Mouse (Mus musculus) MEL (cell line): ENCODE measurements around the gene Ifna4. TPM values are rescaled to one million over a fixed set of nuclear protein-coding genes. Genes with fewer than 3 reads are reported as not detected.

Experiments
- DNase-seq: peaks from one replicate; pipeline ENCODE4 v3.0.0; 2011; ENCODE audit warnings: low read depth, low spot score
- H3K27ac ChIP-seq: 2 replicates; pipeline ENCODE4 v1.5.1; 2012; ENCODE audit warnings: low read depth, mild to moderate bottlenecking, control low read depth, low read length, moderate library complexity; ENCODE audit not compliant: control insufficient read depth
- H3K27me3 ChIP-seq, 2 experiments: fragments of 150-350 bp in 1 of 2; sonication (generic) in 1 of 2; 2 replicates each; pipeline ENCODE4 v1.6.1; 2012; ENCODE audit warnings: low read length in 2 of 2, mild to moderate bottlenecking in 2 of 2, improper control_type of control experiment in 1 of 2, moderate library complexity in 1 of 2; ENCODE audit not compliant: insufficient read depth in 2 of 2, control insufficient read depth in 1 of 2
- H3K36me3 ChIP-seq, 2 experiments: 2 replicates each; pipeline ENCODE4 v1.6.1; 2012 to 2014; ENCODE audit warnings: low read length in 2 of 2, improper control_type of control experiment in 1 of 2, inconsistent platforms in 1 of 2, mild to moderate bottlenecking in 1 of 2; ENCODE audit not compliant: insufficient read depth in 2 of 2, control insufficient read depth in 1 of 2
- H3K4me1 ChIP-seq, 2 experiments: fragments of 150-350 bp in 1 of 2; sonication (generic) in 1 of 2; 2 replicates each; pipeline ENCODE4 v1.6.1; 2012; ENCODE audit warnings: low read length in 2 of 2, improper control_type of control experiment in 1 of 2, mild to moderate bottlenecking in 1 of 2; ENCODE audit not compliant: insufficient read depth in 2 of 2, control insufficient read depth in 1 of 2
- H3K4me3 ChIP-seq, 2 experiments: fragments of 150-350 bp in 1 of 2; sonication (generic) in 1 of 2; 2 replicates each; pipeline ENCODE4 v1.5.1; 2012; ENCODE audit warnings: low read depth in 2 of 2, low read length in 2 of 2, mild to moderate bottlenecking in 2 of 2, moderate library complexity in 2 of 2, control low read depth in 1 of 2, improper control_type of control experiment in 1 of 2; ENCODE audit not compliant: control insufficient read depth in 1 of 2, insufficient read depth in 1 of 2
- H3K79me2 ChIP-seq: 2 replicates; pipeline ENCODE4 v1.6.1; 2012; ENCODE audit warnings: mild to moderate bottlenecking, low read length, moderate library complexity; ENCODE audit not compliant: control insufficient read depth, poor library complexity, insufficient read depth
- H3K9ac ChIP-seq: 2 replicates; pipeline ENCODE4 v1.6.1; 2012; ENCODE audit warnings: low read depth, mild to moderate bottlenecking, control low read depth, low read length, moderate library complexity; ENCODE audit not compliant: control insufficient read depth, poor library complexity, severe bottlenecking
- H3K9me3 ChIP-seq: fragments of 150-350 bp; sonication (generic); replicated peaks from 2 replicates; pipeline ENCODE4 v1.6.1; 2012; ENCODE audit warnings: mild to moderate bottlenecking, low read length, improper control_type of control experiment, moderate library complexity; ENCODE audit not compliant: insufficient read depth
- BHLHE40 ChIP-seq: IDR thresholded peaks from 2 replicates; pipeline ENCODE4 v1.6.1; 2012; ENCODE audit warnings: low read depth, mild to moderate bottlenecking, inconsistent platforms, low read length, improper control_type of control experiment, borderline replicate concordance
- CHD1 ChIP-seq: IDR thresholded peaks from 2 replicates; pipeline ENCODE4 v1.6.1; 2012; ENCODE audit warnings: low read depth, mild to moderate bottlenecking, inconsistent platforms, low read length, improper control_type of control experiment
- CHD2 ChIP-seq: IDR thresholded peaks from 2 replicates; pipeline ENCODE4 v1.6.1; 2011; ENCODE audit warnings: low read length, improper control_type of control experiment
- CTCF ChIP-seq, 3 experiments: IDR thresholded peaks in 2 of 3; conservative IDR thresholded peaks in 1 of 3; 2 replicates each; pipeline ENCODE4 v1.5.1; 2011 to 2012; ENCODE audit warnings: low read length in 3 of 3, low read depth in 2 of 3, mild to moderate bottlenecking in 2 of 3, improper control_type of control experiment in 1 of 3, inconsistent platforms in 1 of 3, mixed read lengths in 1 of 3, moderate library complexity in 1 of 3; ENCODE audit not compliant: control insufficient read depth in 1 of 3, insufficient read depth in 1 of 3, poor library complexity in 1 of 3, severe bottlenecking in 1 of 3
- E2F4 ChIP-seq: IDR thresholded peaks from 2 replicates; pipeline ENCODE4 v1.6.1; 2011; ENCODE audit warnings: low read depth, low read length, improper control_type of control experiment, borderline replicate concordance
- ELF1 ChIP-seq: IDR thresholded peaks from 2 replicates; pipeline ENCODE4 v1.6.1; 2014; ENCODE audit warnings: low read depth, mild to moderate bottlenecking, inconsistent platforms, low read length, improper control_type of control experiment, moderate library complexity
- EP300 ChIP-seq, 2 experiments: IDR thresholded peaks; 2 replicates each; pipeline ENCODE4 v1.6.1; 2011; ENCODE audit warnings: improper control_type of control experiment in 2 of 2, low read length in 2 of 2, low read depth in 1 of 2, mild to moderate bottlenecking in 1 of 2
- ETS1 ChIP-seq: IDR thresholded peaks from 2 replicates; pipeline ENCODE4 v1.6.1; 2012; ENCODE audit warnings: low read depth, mild to moderate bottlenecking, inconsistent platforms, low read length, improper control_type of control experiment, moderate library complexity
- GABPA ChIP-seq: IDR thresholded peaks from 2 replicates; pipeline ENCODE4 v1.6.1; 2012; ENCODE audit warnings: low read depth, mild to moderate bottlenecking, inconsistent platforms, low read length, improper control_type of control experiment, moderate library complexity
- GATA1 ChIP-seq: IDR thresholded peaks from 2 replicates; pipeline ENCODE4 v1.6.1; 2011; ENCODE audit warnings: low read depth, low read length, improper control_type of control experiment
- HCFC1 ChIP-seq: IDR thresholded peaks from 2 replicates; pipeline ENCODE4 v1.6.1; 2012; ENCODE audit warnings: low read depth, mild to moderate bottlenecking, inconsistent platforms, low read length, improper control_type of control experiment, moderate library complexity
- JUND ChIP-seq: IDR thresholded peaks from 2 replicates; pipeline ENCODE4 v1.6.1; 2011; ENCODE audit warnings: low read depth, mild to moderate bottlenecking, improper control_type of control experiment, low read length
- KAT2A ChIP-seq: conservative IDR thresholded peaks from 2 replicates; pipeline ENCODE4 v1.6.1; 2012; ENCODE audit warnings: low read depth, low read length, improper control_type of control experiment, inconsistent platforms
- MAX ChIP-seq: IDR thresholded peaks from 2 replicates; pipeline ENCODE4 v1.6.1; 2011; ENCODE audit warnings: low read length, improper control_type of control experiment
- MAZ ChIP-seq: IDR thresholded peaks from 2 replicates; pipeline ENCODE4 v1.6.1; 2012; ENCODE audit warnings: low read depth, mild to moderate bottlenecking, inconsistent platforms, low read length, improper control_type of control experiment
- MEF2A ChIP-seq: IDR thresholded peaks from 2 replicates; pipeline ENCODE4 v1.6.1; 2014; ENCODE audit warnings: low read depth, mild to moderate bottlenecking, inconsistent platforms, low read length, improper control_type of control experiment; ENCODE audit not compliant: poor library complexity, insufficient replicate concordance, severe bottlenecking; ENCODE audit errors: extremely low read depth
- MYB ChIP-seq: IDR thresholded peaks from 2 replicates; pipeline ENCODE4 v1.6.1; 2011; ENCODE audit warnings: mild to moderate bottlenecking, low read depth, low read length, improper control_type of control experiment
- NRF1 ChIP-seq: IDR thresholded peaks from 2 replicates; pipeline ENCODE4 v1.6.1; 2014; ENCODE audit warnings: low read depth, mild to moderate bottlenecking, inconsistent platforms, low read length, improper control_type of control experiment, moderate library complexity; ENCODE audit not compliant: poor library complexity, insufficient read depth, severe bottlenecking
- POLR2A ChIP-seq, 2 experiments: IDR thresholded peaks; 2 replicates each; pipeline ENCODE4 v1.6.1; 2011 to 2012; ENCODE audit warnings: low read length in 2 of 2, mild to moderate bottlenecking in 2 of 2, control low read depth in 1 of 2, improper control_type of control experiment in 1 of 2, low read depth in 1 of 2, moderate library complexity in 1 of 2; ENCODE audit not compliant: control insufficient read depth in 1 of 2, insufficient read depth in 1 of 2, poor library complexity in 1 of 2
- POLR2AphosphoS2 ChIP-seq: IDR thresholded peaks from 2 replicates; pipeline ENCODE4 v1.6.1; 2011; ENCODE audit warnings: low read length, improper control_type of control experiment
- RAD21 ChIP-seq: IDR thresholded peaks from 2 replicates; pipeline ENCODE4 v1.6.1; 2011; ENCODE audit warnings: mild to moderate bottlenecking, low read depth, low read length, improper control_type of control experiment
- RCOR1 ChIP-seq: IDR thresholded peaks from 2 replicates; pipeline ENCODE4 v1.6.1; 2012; ENCODE audit warnings: low read depth, mild to moderate bottlenecking, inconsistent platforms, low read length, improper control_type of control experiment
- TCF12 ChIP-seq: IDR thresholded peaks from 2 replicates; pipeline ENCODE4 v1.6.1; 2014; ENCODE audit warnings: low read depth, mild to moderate bottlenecking, inconsistent platforms, low read length, improper control_type of control experiment, moderate library complexity
- UBTF ChIP-seq: IDR thresholded peaks from 2 replicates; pipeline ENCODE4 v1.6.1; 2012; ENCODE audit warnings: low read depth, mild to moderate bottlenecking, inconsistent platforms, low read length, improper control_type of control experiment, moderate library complexity, borderline replicate concordance; ENCODE audit not compliant: insufficient read depth
- USF1 ChIP-seq: IDR thresholded peaks from 2 replicates; pipeline ENCODE4 v1.6.1; 2014; ENCODE audit warnings: low read depth, mild to moderate bottlenecking, inconsistent platforms, low read length, improper control_type of control experiment, moderate library complexity
- USF2 ChIP-seq, 2 experiments: IDR thresholded peaks; 2 replicates each; pipeline ENCODE4 v1.6.1; 2011 to 2012; ENCODE audit warnings: improper control_type of control experiment in 2 of 2, low read length in 2 of 2, borderline replicate concordance in 1 of 2, inconsistent platforms in 1 of 2, low read depth in 1 of 2, mild to moderate bottlenecking in 1 of 2; ENCODE audit not compliant: insufficient read depth in 1 of 2
- ZC3H11A ChIP-seq: IDR thresholded peaks from 2 replicates; pipeline ENCODE4 v1.6.1; 2012; ENCODE audit warnings: low read depth, mild to moderate bottlenecking, inconsistent platforms, low read length, improper control_type of control experiment
- ZKSCAN1 ChIP-seq: IDR thresholded peaks from 2 replicates; pipeline ENCODE4 v1.6.1; 2012; ENCODE audit warnings: low read depth, mild to moderate bottlenecking, inconsistent platforms, low read length, improper control_type of control experiment, moderate library complexity
- ZNF384 ChIP-seq: IDR thresholded peaks from 2 replicates; pipeline ENCODE4 v1.6.1; 2012; ENCODE audit warnings: low read depth, mild to moderate bottlenecking, inconsistent platforms, low read length, improper control_type of control experiment
- polyA plus RNA-seq, 2 experiments: library from polyadenylated mRNA; stranded (reverse) in 1 of 2; unstranded in 1 of 2; fragments of >175 nt in 1 of 2; fragments of >200 nt in 1 of 2; gene quantifications; 2 replicates each; pipeline versions ENCODE4 v1.2.1 to v1.2.4; 2012; ENCODE audit warnings: low replicate concordance in 2 of 2, low read depth in 1 of 2; ENCODE audit not compliant: insufficient read length in 2 of 2, insufficient read depth in 1 of 2, missing spikeins in 1 of 2
- total RNA-seq: library from RNA; depleted of rRNA; stranded (reverse); fragments of 300-350 nt; gene quantifications from 2 replicates; pipeline ENCODE4 v1.2.3, GENCODE M21; 2012

Ifna4 gene
- total and polyA plus RNA-seq, 3 experiments = not detected

- H3K4me3 ChIP-seq = no peak overlapping the region
- H3K79me2 ChIP-seq = no peaks in the 10 kb centered on the region
- peaks cover 4 to 26% of the 10 kb centered on the region in 2 experiments for H3K27me3 ChIP-seq
- DNase-seq = no peak
- H3K36me3 ChIP-seq = no peaks in the 10 kb centered on the region
- no peak overlapping the region for H3K27ac ChIP-seq
- H3K9me3 ChIP-seq = no peaks in the 10 kb centered on the region
- no peak overlapping the region for H3K9ac ChIP-seq
- TF ChIP-seq MEF2A (no peak), GABPA (no peak), RAD21 (no peak), MYB (no peak), BHLHE40 (no peak), ZC3H11A (no peak), MAX (no peak), ELF1 (no peak), MAZ (no peak), E2F4 (no peak), GATA1 (no peak), ETS1 (no peak), CHD1 (no peak), POLR2A (IDR thresholded peaks at IDR 0.05; ENCODE audit: control insufficient read depth in 1 of 2, insufficient read depth in 1 of 2, low read depth in 1 of 2, low read length in 2 of 2, poor library complexity in 1 of 2) (no peak), ZKSCAN1 (no peak), EP300 (IDR thresholded peaks at IDR 0.05; ENCODE audit: low read depth in 1 of 2, low read length in 2 of 2) (no peak), UBTF (no peak), USF2 (IDR thresholded peaks at IDR 0.05; ENCODE audit: borderline replicate concordance in 1 of 2, insufficient read depth in 1 of 2, low read depth in 1 of 2, low read length in 2 of 2) (no peak), KAT2A (no peak)
- H3K4me1 ChIP-seq = no peaks in the 10 kb centered on the region
Measured at GRCm38 (mm10) chr4:88851026-88851763, 9.5 kb downstream of the Ifna4 start.

GRCm38 (mm10) chr4:88859214-88859613, 17.6 kb downstream of the Ifna4 start:
- Histone ChIP-seq H3K4me1 (no peaks in the 10 kb centered on the region; a peak in 1 of 4 replicates), H3K9me3 (no peaks in the 10 kb centered on the region), H3K79me2 (no peaks in the 10 kb centered on the region), H3K9ac (no peak overlapping the region), H3K27me3 (peaks cover 5 to 25% of the 10 kb centered on the region in 2 experiments), H3K4me3 (no peak overlapping the region), H3K27ac (no peak overlapping the region), H3K36me3 (no peaks in the 10 kb centered on the region)
- TF ChIP-seq HCFC1 (no peak), NRF1 (no peak), RAD21 (no peak), TCF12 (no peak), EP300 (IDR thresholded peaks at IDR 0.05; ENCODE audit: low read depth in 1 of 2, low read length in 2 of 2) (no peak), POLR2AphosphoS2 (no peak), CHD2 (no peak), ZNF384 (no peak), USF1 (no peak), JUND (no peak), RCOR1 (no peak), CTCF (IDR thresholded peaks at IDR 0.05 in 2 of 3, conservative IDR thresholded peaks at IDR 0.05 in 1 of 3; ENCODE audit: control insufficient read depth in 1 of 3, insufficient read depth in 1 of 3, low read depth in 2 of 3, low read length in 3 of 3, poor library complexity in 1 of 3, severe bottlenecking in 1 of 3) (no peak)
- DNase-seq = no peak
